Comparison of ENCODE assay signal across 23 mouse cellular contexts in the genomic region with DNA sequence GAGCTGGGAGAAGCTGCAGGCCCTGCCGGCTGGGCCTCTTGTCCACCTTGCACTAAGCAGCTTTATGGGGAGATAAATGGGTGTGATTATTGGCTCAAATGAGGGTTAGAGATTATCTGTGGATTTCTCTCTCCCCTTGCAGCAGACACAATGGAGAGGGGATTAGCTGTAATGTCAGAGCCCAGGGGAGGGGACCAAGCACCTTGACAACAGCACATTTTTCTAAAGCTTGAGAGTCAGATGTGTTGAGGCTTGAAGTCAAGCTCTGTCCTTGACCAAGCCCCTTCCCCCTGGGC.
A peak's percentile ranks its signal among the peaks of the same experiment; 100 is the strongest.
DNase-seq lines count a peak whose midpoint lies in the region; ATAC-seq lines count a peak whose summit lies in the region.
"Had no signal": no experiment of that assay in that cellular context is flagged by ENCODE, and none has a peak within 500 bp of the region (broad histone marks: within the 10 kb centered on the region; RNA-seq: fewer than 3 reads in every experiment).

No protein-coding gene starts in this region.

- 0% methylated on average over 1 of the region's 1 CpGs for WGBS in midbrain, embryonic 12.5 days
- 14% methylated on average over 1 of the region's 1 CpGs for WGBS in midbrain, embryonic 16.5 days
- 41% methylated on average over 1 of the region's 1 CpGs for WGBS in neural tube, embryonic 15.5 days

- peaks cover 20% of the 10 kb centered on the region for H3K27me3 ChIP-seq in midbrain, embryonic 12.5 days
- no peaks in the 10 kb centered on the region for H3K27me3 ChIP-seq in midbrain, embryonic 16.5 days (ENCODE audit: control insufficient read depth, insufficient read depth, low read depth, low read length)
- no peaks in the 10 kb centered on the region for H3K27me3 ChIP-seq in neural tube, embryonic 15.5 days (replicated peaks)
- H3K27me3 ChIP-seq: embryonic facial prominence, embryonic 13.5 days; embryonic facial prominence, embryonic 15.5 days; forebrain, embryonic 12.5 days had no signal

- H3K27ac ChIP-seq in midbrain, embryonic 12.5 days (replicated peaks), result peak overlapping the region; percentile 20; the same call in 1 of the 2 replicates
- no peak overlapping the region for H3K27ac ChIP-seq in midbrain, embryonic 16.5 days (ENCODE audit: low read length)
- H3K27ac ChIP-seq in neural tube, embryonic 15.5 days (replicated peaks), result no peak overlapping the region
- H3K27ac ChIP-seq: embryonic facial prominence, embryonic 13.5 days; embryonic facial prominence, embryonic 15.5 days; forebrain, embryonic 10.5 days; forebrain, embryonic 12.5 days had no signal

- no peak overlapping the region for H3K4me2 ChIP-seq in midbrain, embryonic 12.5 days (replicated peaks)
- no peak overlapping the region for H3K4me2 ChIP-seq in midbrain, embryonic 16.5 days (ENCODE audit: low read length)
- H3K4me2 ChIP-seq in neural tube, embryonic 15.5 days, result no peak overlapping the region
- H3K4me2 ChIP-seq: embryonic facial prominence, embryonic 13.5 days; embryonic facial prominence, embryonic 15.5 days; forebrain, embryonic 12.5 days had no signal

- no peak overlapping the region for H3K4me3 ChIP-seq in midbrain, embryonic 12.5 days
- H3K4me3 ChIP-seq in midbrain, embryonic 16.5 days (ENCODE audit: low read depth, low read length), result no peak overlapping the region
- H3K4me3 ChIP-seq in neural tube, embryonic 15.5 days (replicated peaks), result no peak overlapping the region
- H3K4me3 ChIP-seq: embryonic facial prominence, embryonic 13.5 days; embryonic facial prominence, embryonic 15.5 days; erythroblast, embryonic 14.5 days; forebrain, embryonic 10.5 days; forebrain, embryonic 12.5 days had no signal

- peaks cover 6% of the 10 kb centered on the region; the same call in 1 of the 2 replicates for H3K4me1 ChIP-seq in midbrain, embryonic 12.5 days
- H3K4me1 ChIP-seq in midbrain, embryonic 16.5 days (ENCODE audit: control insufficient read depth, insufficient read depth, low read length), result peaks cover 8% of the 10 kb centered on the region; the same call in 1 of the 2 replicates
- H3K4me1 ChIP-seq in neural tube, embryonic 15.5 days, result peaks cover 4% of the 10 kb centered on the region; the same call in 1 of the 2 replicates
- H3K4me1 ChIP-seq: embryonic facial prominence, embryonic 15.5 days had no signal

- ATAC-seq in midbrain, embryonic 12.5 days (ENCODE audit: low FRiP score, low read depth), result no peak
- ATAC-seq in midbrain, embryonic 16.5 days, result no peak
- ATAC-seq in neural tube, embryonic 15.5 days (ENCODE audit: low FRiP score), result no peak
- ATAC-seq: activated CD4-positive, CD25-positive, alpha-beta regulatory T cell, adult 4 months; forebrain, embryonic 14.5 days; forebrain, embryonic 16.5 days had no signal

- no peaks in the 10 kb centered on the region for H3K36me3 ChIP-seq in midbrain, embryonic 12.5 days
- H3K36me3 ChIP-seq in midbrain, embryonic 16.5 days (ENCODE audit: control insufficient read depth, insufficient read depth, low read length), result no peaks in the 10 kb centered on the region
- no peaks in the 10 kb centered on the region for H3K36me3 ChIP-seq in neural tube, embryonic 15.5 days
- H3K36me3 ChIP-seq: embryonic facial prominence, embryonic 13.5 days; embryonic facial prominence, embryonic 15.5 days; forebrain, embryonic 10.5 days; forebrain, embryonic 12.5 days had no signal

- DNase-seq in retina, adult 2 months (ENCODE audit: low read depth, low spot score), result peak; percentile 63
- DNase-seq in retina, embryonic 14.5 days (ENCODE audit: low spot score), result peak; percentile 29
- DNase-seq in retina, postnatal 7 days (ENCODE audit: low read depth, low spot score), result peak; percentile 79
- no peak for DNase-seq in lung, postnatal 10 days
- DNase-seq in urinary bladder, postnatal 10 days (ENCODE audit: low spot score), result no peak
- DNase-seq: adrenal gland, adult 8-10 months; adrenal gland, postnatal 14 days; cerebellum, adult 11-12 months; cerebellum, adult 2 months; cerebellum, adult 9-10 months; cerebellum, postnatal 10 days; cerebellum, postnatal 25 days had no signal

- no peaks in the 10 kb centered on the region for H3K9me3 ChIP-seq in midbrain, embryonic 12.5 days
- H3K9me3 ChIP-seq in midbrain, embryonic 16.5 days (replicated peaks; ENCODE audit: control insufficient read depth, low read length, poor library complexity, severe bottlenecking), result no peaks in the 10 kb centered on the region
- no peaks in the 10 kb centered on the region for H3K9me3 ChIP-seq in neural tube, embryonic 15.5 days (replicated peaks)
- H3K9me3 ChIP-seq: embryonic facial prominence, embryonic 13.5 days; embryonic facial prominence, embryonic 15.5 days; forebrain, embryonic 10.5 days; forebrain, embryonic 12.5 days had no signal

- H3K9ac ChIP-seq in midbrain, embryonic 12.5 days (replicated peaks), result no peak overlapping the region
- H3K9ac ChIP-seq in midbrain, embryonic 16.5 days (ENCODE audit: low read depth, low read length), result no peak overlapping the region
- no peak overlapping the region for H3K9ac ChIP-seq in neural tube, embryonic 15.5 days (replicated peaks)
- H3K9ac ChIP-seq: embryonic facial prominence, embryonic 13.5 days; embryonic facial prominence, embryonic 15.5 days; forebrain, embryonic 12.5 days had no signal

Comparison
In these comparisons a context has a peak if more than half of its experiments do, and no peak if none do; other contexts are left out.
1. DNase-seq: peak in retina, adult 2 months (single experiment), retina, embryonic 14.5 days (single experiment) and retina, postnatal 7 days (single experiment); none in lung, postnatal 10 days (single experiment) and urinary bladder, postnatal 10 days (single experiment).